Mouse (Mus musculus) cortical plate, adult 2 months (tissue): ENCODE data around the gene Kif5a.

Source experiments
- CTCF ChIP-seq: fragments of 200-500 bp; IDR thresholded peaks from 2 replicates; pipeline ENCODE4 v1.5.1; 2011; ENCODE audit warnings: mild to moderate bottlenecking, control low read depth, low read length; ENCODE audit not compliant: insufficient read depth; ENCODE audit errors: extremely low read depth
- POLR2A ChIP-seq: fragments of 200-500 bp; IDR thresholded peaks from 2 replicates; pipeline ENCODE4 v1.6.1; 2011; ENCODE audit warnings: mild to moderate bottlenecking, low read length, control low read depth; ENCODE audit not compliant: insufficient read depth; ENCODE audit errors: extremely low read depth

DNA sequence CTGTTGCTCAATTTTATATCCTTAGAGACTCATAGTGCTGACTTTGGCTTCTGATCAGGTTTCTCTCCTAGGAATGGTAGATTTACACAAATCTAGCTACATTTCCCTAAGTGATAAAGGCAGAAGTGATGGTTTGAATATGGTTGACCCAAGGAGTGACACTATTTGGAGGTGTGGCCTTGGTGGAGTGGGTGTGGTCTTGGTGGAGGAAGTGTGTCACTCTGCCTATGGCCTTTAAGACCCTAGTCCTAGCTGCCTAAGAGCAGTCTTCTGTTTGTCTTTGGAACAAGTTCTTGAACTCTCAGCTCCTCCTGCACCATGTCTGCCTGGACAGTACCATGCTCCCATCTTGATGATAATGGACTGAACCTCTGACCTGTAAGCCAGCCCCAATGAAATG, 46.0 kb downstream of the Kif5a start:
- no peak for TF ChIP-seq CTCF
- TF ChIP-seq POLR2A, result no peak
